Mouse (Mus musculus) cerebellum, adult 2 months (tissue): ENCODE measurements around the gene Slc51a.

Source experiments
- CTCF ChIP-seq: fragments of 200-500 bp; IDR thresholded peaks from 2 replicates; pipeline ENCODE4 v1.5.1; 2011; ENCODE audit warnings: low read depth, mild to moderate bottlenecking, control low read depth, low read length, moderate library complexity, borderline replicate concordance; ENCODE audit not compliant: insufficient read depth
- POLR2A ChIP-seq: fragments of 200-500 bp; IDR thresholded peaks from 2 replicates; pipeline ENCODE4 v1.6.1; 2011; ENCODE audit warnings: low read length, control low read depth, borderline replicate concordance; ENCODE audit not compliant: insufficient read depth

DNA sequence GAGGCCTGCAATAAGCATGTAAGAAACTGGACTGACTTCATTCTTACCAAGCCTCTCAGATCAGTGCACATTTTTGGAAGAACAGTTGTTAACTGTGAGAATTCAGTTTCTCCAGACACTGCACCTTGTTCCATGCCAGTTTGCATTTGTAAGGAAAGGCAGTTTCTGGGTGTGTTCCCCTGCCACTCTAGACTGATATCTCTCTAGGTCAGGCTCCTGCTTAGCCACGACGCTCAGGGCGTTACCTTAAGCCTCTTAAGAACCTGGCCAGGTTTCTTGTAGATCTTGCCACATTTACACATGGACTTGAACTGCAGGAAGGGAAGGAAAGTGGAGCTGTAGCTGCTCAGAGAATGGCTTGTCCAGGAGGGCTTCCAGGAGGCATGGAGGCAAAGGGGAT is 38.0 kb downstream of the Slc51a start:
- no peak for TF ChIP-seq POLR2A
- TF ChIP-seq CTCF: no peak
